Mouse (Mus musculus) midbrain, embryonic 12.5 days (tissue): ENCODE measurements around the gene Rims4. TPM values are rescaled to one million over a fixed set of nuclear protein-coding genes. Genes with fewer than 3 reads are reported as not detected.

Source experiments
- ATAC-seq: fragments of 200-750 bp; cut with Nextera tagmentation; 2 replicates; pipeline ENCODE4 v1.8.0; 2017; ENCODE audit warnings: low read depth, moderate TSS enrichment, moderate library complexity; ENCODE audit not compliant: low FRiP score
- H3K27ac ChIP-seq: fragments of 300-500 bp; sonication (generic); replicated peaks from 2 replicates; pipeline ENCODE4 v1.5.1; 2016; ENCODE audit warnings: mild to moderate bottlenecking
- H3K27me3 ChIP-seq: fragments of 300-500 bp; sonication (generic); 2 replicates; pipeline ENCODE4 v1.6.1; 2016; ENCODE audit warnings: mild to moderate bottlenecking
- H3K36me3 ChIP-seq: fragments of 300-500 bp; sonication (generic); 2 replicates; pipeline ENCODE4 v1.6.1; 2016
- H3K4me1 ChIP-seq: fragments of 300-500 bp; sonication (generic); 2 replicates; pipeline ENCODE4 v1.6.1; 2016
- H3K4me2 ChIP-seq: fragments of 300-500 bp; sonication (generic); replicated peaks from 2 replicates; pipeline ENCODE4 v1.6.1; 2016; ENCODE audit warnings: mild to moderate bottlenecking, moderate library complexity
- H3K4me3 ChIP-seq: fragments of 300-500 bp; sonication (generic); 2 replicates; pipeline ENCODE4 v1.5.1; 2016; ENCODE audit warnings: mild to moderate bottlenecking
- H3K9ac ChIP-seq: fragments of 300-500 bp; sonication (generic); replicated peaks from 2 replicates; pipeline ENCODE4 v1.6.1; 2016; ENCODE audit warnings: mild to moderate bottlenecking, moderate library complexity
- H3K9me3 ChIP-seq: fragments of 300-500 bp; sonication (generic); 2 replicates; pipeline ENCODE4 v1.6.1; 2016; ENCODE audit warnings: mild to moderate bottlenecking
- WGBS: fragments of 180-500 bp; shearing (Covaris S2); methylation state at CpG from one replicate; pipeline ENCODE4 v1.1.7; 2016; 5-methylcytosine and 5-hydroxymethylcytosine counted together
- polyA plus RNA-seq: library from polyadenylated mRNA; unstranded; fragments of >200 nt; fragmentation: Nextera tagmentation; extraction: Ambion mirVana; gene quantifications from 2 replicates; pipeline ENCODE4 v1.2.1, GENCODE M21; 2016

The Rims4 gene
- polyA plus RNA-seq: 4.4 and 5.8 TPM in 2 replicates

- no peaks in the 10 kb centered on the region for H3K36me3 ChIP-seq
- peak within 1 kb of the TSS; percentile 54 for H3K4me3 ChIP-seq
- H3K9ac ChIP-seq: peak within 1 kb of the TSS; percentile 50
- peaks cover 75% of the 10 kb centered on the region for H3K27me3 ChIP-seq
- peak; percentile 81 for ATAC-seq
- under 1% methylated on average over 67 of the region's 115 CpGs for WGBS
- H3K9me3 ChIP-seq: no peaks in the 10 kb centered on the region
- H3K4me1 ChIP-seq: peaks cover 16% of the 10 kb centered on the region
- H3K27ac ChIP-seq: no peak within 1 kb of the TSS
- peak within 1 kb of the TSS; percentile 59 for H3K4me2 ChIP-seq
Measured at GRCm38 (mm10) chr2:163918317-163919258, at the start of gene Rims4. TSS of gene Rims4 (minus strand) at chr2:163918683.

DNA sequence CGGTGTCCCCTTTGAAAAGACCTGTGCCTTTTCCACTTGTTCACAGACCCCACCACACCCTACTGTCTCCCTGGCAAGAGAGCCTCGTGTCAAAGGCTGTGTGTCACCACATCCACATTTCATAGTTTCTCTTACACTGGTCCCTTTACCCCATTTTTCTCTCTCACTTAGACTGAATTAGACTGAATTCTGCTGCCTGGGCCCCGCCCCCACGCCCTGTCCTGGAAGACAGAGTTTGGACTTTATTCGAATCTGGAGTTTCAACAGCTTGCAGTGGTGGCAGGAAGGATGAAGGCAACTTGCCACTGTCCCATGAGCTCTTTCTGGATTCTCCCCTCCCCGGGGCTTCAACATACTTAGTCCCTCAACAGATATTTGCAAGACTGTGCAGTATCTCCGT is 47.2 kb upstream of the Rims4 start:
- H3K27ac ChIP-seq: no peak overlapping the region
- H3K9me3 ChIP-seq: no peaks in the 10 kb centered on the region
- H3K27me3 ChIP-seq: peaks cover 5% of the 10 kb centered on the region; the same call in 1 of the 2 replicates
- H3K4me3 ChIP-seq: no peak overlapping the region
- no peak overlapping the region for H3K4me2 ChIP-seq
- WGBS: 70% methylated on average over 7 of the region's 7 CpGs
- H3K36me3 ChIP-seq: no peaks in the 10 kb centered on the region
- H3K4me1 ChIP-seq: no peaks in the 10 kb centered on the region
- H3K9ac ChIP-seq: no peak overlapping the region
- no peak for ATAC-seq

DNA sequence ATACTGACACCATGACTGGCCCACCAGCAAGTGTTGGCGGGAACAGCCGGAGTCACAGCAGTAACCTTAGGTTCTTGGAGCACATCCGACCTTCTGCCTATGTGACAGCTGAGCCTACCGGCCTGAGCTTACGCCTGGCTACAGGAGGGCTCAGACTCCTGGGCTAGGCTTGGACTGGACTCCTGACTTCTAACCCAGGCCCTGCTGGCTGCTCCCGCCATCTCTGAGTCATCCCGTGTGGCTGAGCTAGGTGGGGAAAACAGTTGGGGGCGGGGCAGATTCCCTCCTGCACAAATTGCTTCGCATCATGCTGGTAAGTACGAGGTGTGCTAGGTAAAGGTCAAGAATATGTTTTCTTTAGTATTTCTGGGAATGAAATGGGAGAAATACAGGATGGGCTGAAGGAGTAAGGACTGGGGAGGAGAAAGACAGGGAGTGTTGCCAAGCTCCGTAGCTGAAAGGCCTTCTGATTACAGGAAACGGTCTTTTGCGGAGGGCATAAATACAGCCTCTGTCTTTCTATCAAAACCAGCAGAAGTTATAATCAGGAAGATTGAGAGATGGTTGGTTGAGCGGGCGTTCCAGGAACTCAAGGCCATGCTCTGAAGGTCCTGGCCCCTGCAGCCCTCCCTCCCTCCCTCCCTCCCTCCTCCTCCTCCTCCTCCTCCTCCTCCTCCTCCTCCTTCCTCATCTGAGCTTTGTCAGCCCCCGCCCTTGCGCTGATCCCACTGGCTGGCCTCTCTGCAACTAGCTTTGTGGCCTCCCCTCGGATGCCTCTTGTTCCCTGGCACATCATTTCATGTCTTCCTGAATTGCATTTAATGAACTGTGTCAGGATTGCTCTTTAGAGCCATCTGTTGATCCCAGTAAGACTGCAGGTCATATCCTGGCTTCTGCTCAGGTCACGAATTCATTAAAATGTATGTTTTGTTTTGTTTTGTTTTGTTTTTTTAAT is 46.4 kb upstream of the Rims4 start:
- no peak overlapping the region for H3K4me2 ChIP-seq
- no peak overlapping the region for H3K9ac ChIP-seq
- peaks cover 5% of the 10 kb centered on the region; the same call in 1 of the 2 replicates for H3K27me3 ChIP-seq
- no peaks in the 10 kb centered on the region for H3K36me3 ChIP-seq
- H3K27ac ChIP-seq: no peak overlapping the region
- H3K4me3 ChIP-seq: no peak overlapping the region
- 76% methylated on average over 18 of the region's 19 CpGs for WGBS
- H3K9me3 ChIP-seq: no peaks in the 10 kb centered on the region
- no peak for ATAC-seq
- H3K4me1 ChIP-seq: no peaks in the 10 kb centered on the region

DNA sequence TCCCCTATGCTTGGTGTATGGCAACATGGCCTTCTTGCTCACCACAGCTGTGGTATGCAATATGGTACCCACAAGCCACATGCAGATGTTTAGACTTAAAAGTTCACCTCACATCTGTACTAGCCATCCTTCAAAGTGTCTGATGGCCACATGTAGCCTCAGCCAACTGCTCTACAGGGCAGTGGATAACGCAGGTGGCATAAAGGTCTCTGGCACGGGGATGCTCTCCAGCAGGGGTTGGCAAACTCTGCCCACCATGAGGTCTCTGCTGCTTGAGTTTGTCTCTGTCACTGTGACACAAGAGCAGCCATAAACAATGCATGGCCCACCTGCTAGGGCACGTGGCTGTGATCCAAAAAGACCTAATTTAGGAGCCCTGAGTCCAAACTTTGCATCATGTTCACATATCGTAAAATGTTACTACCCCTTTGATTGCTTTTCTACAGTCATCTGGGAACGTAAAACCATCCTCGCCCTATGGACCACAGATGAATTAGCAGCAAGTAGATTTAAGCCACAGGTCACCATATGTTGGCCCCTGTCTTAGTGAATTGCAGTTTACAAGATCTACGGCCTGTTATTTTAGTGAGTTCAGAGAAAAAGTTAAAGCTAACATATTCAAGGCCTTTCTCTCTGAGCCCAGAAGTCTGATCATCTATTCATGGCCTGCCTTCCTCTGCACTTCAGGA is 35.3 kb upstream of the Rims4 start:
- H3K9ac ChIP-seq: no peak overlapping the region
- no peaks in the 10 kb centered on the region for H3K9me3 ChIP-seq
- 0 out of 2 replicates have a peak, but pooled peaks cover under 1% of the 10 kb centered on the region for H3K27me3 ChIP-seq
- H3K4me2 ChIP-seq: no peak overlapping the region
- H3K27ac ChIP-seq: no peak overlapping the region
- H3K4me1 ChIP-seq: no peaks in the 10 kb centered on the region
- no peak for ATAC-seq
- no peaks in the 10 kb centered on the region for H3K36me3 ChIP-seq
- WGBS: 81% methylated on average over 7 of the region's 7 CpGs
- no peak overlapping the region for H3K4me3 ChIP-seq

- no peak for ATAC-seq
Measured at GRCm38 (mm10) chr2:163951770-163952169, 33.3 kb upstream of the Rims4 start.

DNA sequence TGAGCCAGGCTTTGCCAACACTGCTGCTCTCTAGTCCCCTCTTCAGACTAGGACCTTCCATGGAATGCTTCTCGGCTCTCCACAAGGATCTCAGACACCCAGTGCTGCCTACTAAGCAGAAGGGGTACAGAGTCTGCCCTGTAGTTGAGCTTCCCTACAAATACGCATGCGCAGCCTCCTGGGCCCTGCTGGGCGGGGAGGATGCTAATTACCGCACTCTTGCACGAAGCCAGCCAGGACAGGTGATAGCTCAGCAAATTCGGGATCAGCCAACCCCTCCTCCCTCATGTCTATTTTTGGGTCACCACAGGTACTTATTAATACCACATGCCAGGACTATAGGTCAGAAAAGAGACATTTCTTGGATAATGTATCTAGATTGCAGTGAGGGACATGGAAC is 29.5 kb upstream of the Rims4 start:
- H3K27me3 ChIP-seq: 0 out of 2 replicates have a peak, but pooled peaks cover 6% of the 10 kb centered on the region
- H3K9ac ChIP-seq: no peak overlapping the region
- H3K4me2 ChIP-seq: no peak overlapping the region
- H3K9me3 ChIP-seq: no peaks in the 10 kb centered on the region
- H3K27ac ChIP-seq: no peak overlapping the region
- H3K36me3 ChIP-seq: no peaks in the 10 kb centered on the region
- H3K4me3 ChIP-seq: no peak overlapping the region
- no peaks in the 10 kb centered on the region for H3K4me1 ChIP-seq
- no peak for ATAC-seq
- WGBS: 73% methylated on average over 7 of the region's 7 CpGs

More at GRCm38 (mm10) chr2:163951770-163952169, 33.3 kb upstream of the Rims4 start:
- 0 out of 2 replicates have a peak, but pooled peaks cover 6% of the 10 kb centered on the region for H3K27me3 ChIP-seq
- WGBS: 15% methylated on average over 4 of the region's 4 CpGs
- H3K9ac ChIP-seq: no peak overlapping the region
- no peak overlapping the region for H3K27ac ChIP-seq
- H3K4me2 ChIP-seq: no peak overlapping the region
- H3K9me3 ChIP-seq: no peaks in the 10 kb centered on the region
- no peaks in the 10 kb centered on the region for H3K36me3 ChIP-seq
- H3K4me1 ChIP-seq: no peaks in the 10 kb centered on the region
- H3K4me3 ChIP-seq: no peak overlapping the region

DNA sequence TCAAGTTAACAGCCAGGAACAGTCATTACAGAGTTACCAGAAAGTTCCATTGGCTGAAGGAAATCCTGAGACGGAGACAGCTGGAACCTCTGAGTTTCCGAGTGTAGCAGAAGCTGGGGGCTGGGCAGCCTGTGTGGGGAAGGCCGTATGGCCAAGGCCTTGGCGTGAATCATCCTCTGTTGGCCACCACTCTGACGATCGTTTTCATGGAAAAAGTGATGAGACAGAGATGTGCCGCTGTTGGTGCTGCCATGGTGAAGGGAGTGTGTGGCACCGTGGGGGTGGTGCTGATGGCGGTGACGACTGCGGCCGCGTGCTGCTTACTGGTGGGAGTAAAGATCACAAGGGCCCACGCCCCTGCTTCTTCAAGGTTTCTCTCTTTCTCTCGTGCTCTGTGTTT is 27.7 kb upstream of the Rims4 start:
- Histone ChIP-seq H3K9ac (no peak overlapping the region), H3K4me3 (no peak overlapping the region), H3K9me3 (no peaks in the 10 kb centered on the region), H3K4me2 (no peak overlapping the region), H3K27ac (no peak overlapping the region), H3K27me3 (0 out of 2 replicates have a peak, but pooled peaks cover 6% of the 10 kb centered on the region), H3K36me3 (no peaks in the 10 kb centered on the region), H3K4me1 (no peaks in the 10 kb centered on the region)
- ATAC-seq: no peak
- WGBS: 78% methylated on average over 15 of the region's 15 CpGs

- WGBS: 90% methylated on average over 8 of the region's 8 CpGs
- Histone ChIP-seq H3K4me1 (no peaks in the 10 kb centered on the region), H3K27me3 (0 out of 2 replicates have a peak, but pooled peaks cover 6% of the 10 kb centered on the region), H3K27ac (no peak overlapping the region), H3K4me2 (no peak overlapping the region), H3K9me3 (no peaks in the 10 kb centered on the region), H3K4me3 (no peak overlapping the region), H3K36me3 (no peaks in the 10 kb centered on the region), H3K9ac (no peak overlapping the region)
- no peak for ATAC-seq
Measured at GRCm38 (mm10) chr2:163944511-163944910, 26.0 kb upstream of the Rims4 start.

DNA sequence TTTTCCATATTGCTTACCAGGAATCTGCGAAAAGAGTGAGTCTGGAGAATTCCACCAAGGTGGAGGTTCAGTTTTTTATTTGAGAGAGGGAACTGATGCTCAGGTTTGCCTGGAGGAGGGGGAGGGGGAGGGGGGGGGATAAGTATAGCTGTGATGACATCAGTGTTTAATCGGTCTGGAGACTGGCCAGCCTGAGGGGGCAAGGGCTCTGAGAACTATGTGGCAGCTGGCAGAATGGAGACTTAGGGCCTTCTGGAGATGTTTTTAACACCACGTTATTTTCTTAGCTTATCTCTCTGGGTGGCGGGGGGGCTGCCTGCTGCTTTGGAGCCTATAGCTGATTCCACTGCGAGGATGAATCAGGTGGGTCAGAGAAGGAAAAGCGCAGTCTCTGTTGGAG is 24.6 kb upstream of the Rims4 start:
- Histone ChIP-seq H3K9me3 (no peaks in the 10 kb centered on the region), H3K4me2 (no peak overlapping the region), H3K36me3 (no peaks in the 10 kb centered on the region), H3K27ac (no peak overlapping the region), H3K4me1 (no peaks in the 10 kb centered on the region), H3K27me3 (no peaks in the 10 kb centered on the region), H3K4me3 (no peak overlapping the region), H3K9ac (no peak overlapping the region)
- 74% methylated on average over 6 of the region's 6 CpGs for WGBS
- ATAC-seq: no peak

- H3K27me3 ChIP-seq: no peaks in the 10 kb centered on the region; the same call in 1 of the 2 replicates
- H3K36me3 ChIP-seq: no peaks in the 10 kb centered on the region
- no peak overlapping the region for H3K9ac ChIP-seq
- no peak overlapping the region for H3K27ac ChIP-seq
- no peaks in the 10 kb centered on the region for H3K9me3 ChIP-seq
- ATAC-seq: no peak
- no peak overlapping the region for H3K4me2 ChIP-seq
- 30% methylated on average over 8 of the region's 8 CpGs for WGBS
- no peaks in the 10 kb centered on the region for H3K4me1 ChIP-seq
- H3K4me3 ChIP-seq: no peak overlapping the region
Measured at GRCm38 (mm10) chr2:163939522-163939921, 21.0 kb upstream of the Rims4 start.

DNA sequence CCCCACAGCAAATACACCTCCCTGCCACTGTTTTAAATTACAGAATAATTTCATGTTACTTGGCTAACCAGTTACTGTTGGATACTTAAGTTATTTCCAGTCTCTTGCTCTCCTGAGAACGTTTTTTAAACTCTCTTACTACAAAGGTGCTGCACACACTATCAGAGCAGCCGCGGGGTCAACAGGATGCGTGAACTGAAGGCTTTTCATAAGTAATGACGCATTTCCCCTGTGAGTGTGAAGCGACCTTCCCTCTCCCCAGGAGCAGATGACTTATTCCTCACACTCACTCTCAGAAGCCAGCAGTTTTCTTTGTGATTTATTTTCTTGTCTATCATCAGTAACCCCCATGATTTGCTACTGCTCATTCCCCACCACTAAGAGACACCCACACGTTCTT is 13.7 kb upstream of the Rims4 start:
- Histone ChIP-seq H3K4me1 (no peaks in the 10 kb centered on the region), H3K4me3 (no peak overlapping the region), H3K9me3 (no peaks in the 10 kb centered on the region), H3K27me3 (no peaks in the 10 kb centered on the region; the same call in 1 of the 2 replicates), H3K27ac (no peak overlapping the region), H3K9ac (no peak overlapping the region), H3K36me3 (no peaks in the 10 kb centered on the region), H3K4me2 (no peak overlapping the region)
- WGBS: 60% methylated on average over 7 of the region's 7 CpGs
- no peak for ATAC-seq
